Mouse (Mus musculus) left cerebral cortex, adult 2 months (tissue): ENCODE measurements around the gene Kcnh3. TPM values are rescaled to one million over a fixed set of nuclear protein-coding genes. Genes with fewer than 3 reads are reported as not detected.

Experiments used
- DNase-seq, 2 experiments: peaks; one replicate each; pipeline ENCODE4 v3.0.0; 2021 to 2022; ENCODE audit warnings: low spot score in 2 of 2, mixed read lengths in 1 of 2; ENCODE audit errors: extremely low spot score in 1 of 2
- H3K27ac ChIP-seq: fragments of 200-600 bp; 2 replicates; pipeline ENCODE4 v1.8.1; 2022
- H3K4me3 ChIP-seq: fragments of 200-600 bp; 2 replicates; pipeline ENCODE4 v1.8.1; 2022
- CTCF ChIP-seq: fragments of 200-600 bp; IDR thresholded peaks from 2 replicates; pipeline ENCODE4 v1.8.1; 2022; ENCODE audit warnings: antibody characterized with exemption, mild to moderate bottlenecking, moderate library complexity
- intact Hi-C: fragments of 180-260 bp; cut with DNase I; formaldehyde crosslinking; loops from one replicate; pipeline ENCODE4 v1.15.1; 2025
- total RNA-seq, 2 experiments: library from RNA; stranded (reverse); gene quantifications; 2 replicates each; pipeline ENCODE4 v1.2.3; 2021

Gene Kcnh3
- total RNA-seq, 2 experiments from 2014 or later, result 174 to 180 TPM

GRCm38 (mm10) chr15:99221315-99221952 lies 3.2 kb upstream of the Kcnh3 start:
- no peak for TF ChIP-seq CTCF
- Histone ChIP-seq H3K27ac (peak overlapping the region; percentile 64), H3K4me3 (no peak overlapping the region)
- intact Hi-C loops, result no loop called here
- DNase-seq, result no peak

GRCm38 (mm10) chr15:99222794-99223584 lies 1.7 kb upstream of the Kcnh3 start:
- H3K27ac ChIP-seq, result peak overlapping the region; percentile 86
- TF ChIP-seq CTCF, result no peak
- intact Hi-C loops, result no loop called here
- DNase-seq, result no peak
- peak overlapping the region; percentile 64 for H3K4me3 ChIP-seq

GRCm38 (mm10) chr15:99223585-99224207 lies 965 bp upstream of the Kcnh3 start:
- Histone ChIP-seq H3K4me3 (peak overlapping the region; percentile 64), H3K27ac (peak overlapping the region; percentile 86)
- TF ChIP-seq CTCF, result no peak
- intact Hi-C loops, result no loop called here
- DNase-seq, result peak; percentile 76 to 80

GRCm38 (mm10) chr15:99225081-99225810 lies 585 bp downstream of the Kcnh3 start:
- no peak for TF ChIP-seq CTCF
- intact Hi-C loops, result loop anchor here (1.0 kb wide), 1 partner anchor 24 kb away; no protein-coding TSS in a partner anchor
- peak overlapping the region; percentile 86 for H3K27ac ChIP-seq
- peak overlapping the region; percentile 64 for H3K4me3 ChIP-seq
- peak; percentile 56 to 60 for DNase-seq

GRCm38 (mm10) chr15:99226090-99226489 lies 1.4 kb downstream of the Kcnh3 start:
- H3K4me3 ChIP-seq, result peak overlapping the region; percentile 64
- peak overlapping the region; percentile 86 for H3K27ac ChIP-seq

GRCm38 (mm10) chr15:99231998-99232397 lies 7.3 kb downstream of the Kcnh3 start:
- Histone ChIP-seq H3K4me3 (no peak overlapping the region), H3K27ac (no peak overlapping the region)
- DNase-seq, result peak in 1 of 2 experiments; percentile 32
- TF ChIP-seq CTCF, result no peak
- intact Hi-C loops, result no loop called here

More at GRCm38 (mm10) chr15:99226090-99226489, 1.4 kb downstream of the Kcnh3 start:
- DNase-seq, result no peak
- intact Hi-C loops, result no loop called here
- no peak for TF ChIP-seq CTCF

- intact Hi-C loops, result no loop called here
- Histone ChIP-seq H3K27ac (no peak overlapping the region), H3K4me3 (no peak overlapping the region)
- no peak for TF ChIP-seq CTCF
- no peak for DNase-seq
Measured at GRCm38 (mm10) chr15:99233719-99234118, 9.1 kb downstream of the Kcnh3 start.

- H3K27ac ChIP-seq, result no peak overlapping the region
- intact Hi-C loops, result no loop called here
- DNase-seq, result no peak
- no peak for TF ChIP-seq CTCF
- H3K4me3 ChIP-seq, result no peak overlapping the region
Measured at GRCm38 (mm10) chr15:99234326-99235010, 9.8 kb downstream of the Kcnh3 start.

- H3K4me3 ChIP-seq, result no peak overlapping the region
- DNase-seq, result no peak
- no peak overlapping the region for H3K27ac ChIP-seq
- TF ChIP-seq CTCF, result no peak
- intact Hi-C loops, result no loop called here
Measured at GRCm38 (mm10) chr15:99238006-99238405, 13.3 kb downstream of the Kcnh3 start.

- intact Hi-C loops, result no loop called here
- Histone ChIP-seq H3K4me3 (no peak overlapping the region), H3K27ac (no peak overlapping the region)
- TF ChIP-seq CTCF, result peak; percentile 31
- no peak for DNase-seq
Measured at GRCm38 (mm10) chr15:99240129-99240528, 15.5 kb downstream of the Kcnh3 start.

- no peak for DNase-seq
- intact Hi-C loops, result no loop called here
- peak overlapping the region; percentile 63 for H3K27ac ChIP-seq
- H3K4me3 ChIP-seq, result no peak overlapping the region
- no peak for TF ChIP-seq CTCF
Measured at GRCm38 (mm10) chr15:99241249-99241648, 16.6 kb downstream of the Kcnh3 start.
